Mouse (Mus musculus) megakaryocyte, adult 5-6 weeks (primary cell): ENCODE results near the gene Agfg2. TPM values are rescaled to one million over a fixed set of nuclear protein-coding genes. Genes with fewer than 3 reads are reported as not detected.
A peak's percentile ranks its signal among the peaks of the same experiment; 100 is the strongest.

Experiments used
- ATAC-seq: 2 replicates; pipeline ENCODE4 v1.8.0; 2016; ENCODE audit warnings: mild to moderate bottlenecking, inconsistent platforms; ENCODE audit not compliant: poor library complexity, severe bottlenecking
- total RNA-seq, 2 experiments: library from RNA; stranded (forward) in 1 of 2; stranded (reverse) in 1 of 2; fragments of 153-499, 151-499 nt in 1 of 2; fragments of 221-1000, 200-1000 nt in 1 of 2; gene quantifications; 2 replicates each; pipeline versions ENCODE4 v1.2.3 to v1.2.4; 2015 to 2017

Gene Agfg2
- total RNA-seq, 2 experiments from 2014 or later, result 18.3 to 19.3 TPM

- ATAC-seq, result no peak
Measured at GRCm38 (mm10) chr5:137683388-137684293, 885 bp downstream of the Agfg2 start.

- no peak for ATAC-seq
Measured at GRCm38 (mm10) chr5:137682526-137682925, 2.0 kb downstream of the Agfg2 start.

- no peak for ATAC-seq
Measured at GRCm38 (mm10) chr5:137679726-137680125, 4.8 kb downstream of the Agfg2 start.

- no peak for ATAC-seq
Measured at GRCm38 (mm10) chr5:137678736-137679135, 5.8 kb downstream of the Agfg2 start.

GRCm38 (mm10) chr5:137677859-137678258 lies 6.7 kb downstream of the Agfg2 start:
- ATAC-seq, result no peak

DNA sequence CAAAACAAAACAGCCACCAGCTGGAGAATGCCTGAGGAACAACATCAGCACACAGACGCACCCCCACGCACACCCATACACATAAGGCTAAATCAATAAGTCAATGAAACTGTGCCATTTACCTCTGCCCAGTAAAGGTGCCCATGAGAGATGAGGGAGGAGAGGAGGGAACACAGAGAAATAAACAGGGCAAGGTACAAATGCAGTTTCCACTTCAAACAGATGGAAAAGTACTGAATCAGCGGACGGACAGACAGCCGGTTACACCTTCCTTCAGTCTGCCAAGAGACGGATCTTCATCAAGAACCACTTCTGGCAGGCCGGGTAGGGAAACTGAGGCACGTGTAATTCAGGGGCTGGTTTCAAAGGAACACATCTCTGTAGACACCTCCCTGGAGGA lies 9.7 kb downstream of the Agfg2 start:
- no peak for ATAC-seq

DNA sequence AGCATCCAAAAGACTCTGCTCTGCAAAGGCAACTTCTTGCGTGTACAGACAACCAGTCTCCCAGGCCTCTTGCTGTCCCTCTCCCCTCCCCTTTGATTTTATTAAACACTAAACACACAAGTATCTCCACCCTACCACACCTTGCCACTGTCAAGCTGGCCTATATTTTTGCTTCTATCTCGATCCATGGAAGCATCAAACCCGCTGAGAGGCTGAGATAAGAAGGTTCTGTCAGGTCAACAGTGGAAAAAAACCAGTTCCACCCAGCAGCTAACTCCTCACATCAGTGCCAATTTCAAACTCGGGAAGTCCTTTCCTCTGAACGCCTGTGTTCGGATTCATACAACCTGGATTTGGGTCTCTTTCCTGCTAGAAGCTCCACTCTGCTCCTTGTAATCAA lies 11.5 kb downstream of the Agfg2 start:
- ATAC-seq, result no peak

DNA sequence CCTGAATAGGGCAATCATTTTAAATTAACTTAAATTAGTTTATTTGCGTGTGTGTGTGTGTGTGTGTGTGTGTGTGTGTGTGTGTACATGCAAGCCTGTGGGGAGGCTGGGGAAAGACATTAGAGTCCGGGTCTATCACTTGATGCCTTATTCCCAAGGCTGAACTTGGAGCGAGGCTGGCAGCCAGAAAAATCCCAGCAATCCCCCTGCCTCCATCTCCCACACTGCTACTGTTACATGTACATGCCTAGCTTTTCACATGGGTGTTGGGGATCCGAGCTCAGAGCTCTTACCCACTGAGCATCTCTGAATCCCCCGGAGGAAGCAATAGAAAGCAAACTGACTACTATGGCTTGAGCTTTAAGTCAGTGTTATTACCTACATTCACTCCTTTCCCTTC lies 12.2 kb downstream of the Agfg2 start:
- no peak for ATAC-seq

DNA sequence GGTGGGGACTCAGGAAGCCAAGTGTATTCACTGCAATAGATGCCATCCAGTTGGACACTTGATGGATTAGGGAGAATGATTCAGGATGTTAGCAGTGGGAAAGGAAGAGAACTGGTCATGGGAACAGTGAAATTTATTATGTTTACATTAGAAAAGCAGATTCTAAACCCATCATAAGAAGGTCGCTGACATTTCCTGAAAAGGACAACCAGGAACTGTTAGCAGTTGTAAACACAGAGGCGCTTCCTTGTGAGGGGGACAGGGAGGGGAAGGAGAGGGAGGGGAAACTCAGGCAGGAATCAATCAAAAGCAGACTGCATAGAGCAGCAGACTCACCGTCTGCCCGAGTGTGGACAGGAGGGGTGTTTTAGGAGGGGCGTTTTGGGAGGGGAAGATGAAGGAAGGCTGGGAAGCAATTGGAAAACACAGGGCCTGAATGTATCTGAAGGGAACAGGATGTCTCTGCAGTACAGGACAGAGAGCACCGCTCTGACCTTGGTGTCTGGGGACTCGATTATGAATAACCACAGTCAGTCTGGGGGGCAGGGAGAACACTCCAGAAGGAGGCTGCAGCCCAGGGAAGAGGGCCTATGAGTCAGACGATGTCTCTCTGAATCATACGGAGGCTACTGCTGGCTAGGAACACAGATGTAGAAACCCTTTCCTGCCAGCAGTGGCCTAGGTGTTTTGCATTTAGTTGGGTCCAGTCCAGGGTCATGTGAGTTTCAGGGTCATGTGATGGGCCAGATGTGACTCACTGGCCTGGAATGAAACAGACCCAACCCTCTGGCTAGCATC lies 12.9 kb downstream of the Agfg2 start:
- peak; percentile 38 for ATAC-seq

GRCm38 (mm10) chr5:137670240-137670639 lies 14.3 kb downstream of the Agfg2 start:
- ATAC-seq, result peak; percentile 67

GRCm38 (mm10) chr5:137668971-137669370 lies 15.6 kb downstream of the Agfg2 start:
- no peak for ATAC-seq

- ATAC-seq, result no peak
Measured at GRCm38 (mm10) chr5:137663057-137663456, 21.5 kb downstream of the Agfg2 start.

- ATAC-seq, result no peak
Measured at GRCm38 (mm10) chr5:137660064-137660688, 24.4 kb downstream of the Agfg2 start.

DNA sequence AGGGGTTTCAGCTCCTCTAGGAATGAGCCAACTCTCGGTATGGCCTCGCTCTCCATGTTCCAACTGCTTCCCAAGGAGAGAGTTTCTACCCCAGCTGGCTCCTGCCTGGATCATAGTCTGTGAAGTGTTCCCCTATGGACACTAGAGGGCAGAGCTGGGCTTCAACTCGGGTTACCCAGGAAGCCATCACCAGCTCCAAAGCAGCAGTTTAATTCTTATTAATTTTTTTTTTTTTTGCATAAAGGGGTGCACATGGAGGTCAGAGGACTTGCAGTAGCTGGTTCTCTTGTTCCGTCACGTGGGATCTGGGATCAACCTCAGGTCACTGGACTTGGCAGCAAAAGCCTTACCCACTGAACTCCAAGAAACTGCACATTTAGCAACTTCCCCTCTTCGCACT lies 27.5 kb downstream of the Agfg2 start:
- peak; percentile 70 for ATAC-seq

GRCm38 (mm10) chr5:137654746-137655145 lies 29.8 kb downstream of the Agfg2 start:
- peak; percentile 37 for ATAC-seq

GRCm38 (mm10) chr5:137653366-137653765 lies 31.2 kb downstream of the Agfg2 start:
- ATAC-seq, result no peak

DNA sequence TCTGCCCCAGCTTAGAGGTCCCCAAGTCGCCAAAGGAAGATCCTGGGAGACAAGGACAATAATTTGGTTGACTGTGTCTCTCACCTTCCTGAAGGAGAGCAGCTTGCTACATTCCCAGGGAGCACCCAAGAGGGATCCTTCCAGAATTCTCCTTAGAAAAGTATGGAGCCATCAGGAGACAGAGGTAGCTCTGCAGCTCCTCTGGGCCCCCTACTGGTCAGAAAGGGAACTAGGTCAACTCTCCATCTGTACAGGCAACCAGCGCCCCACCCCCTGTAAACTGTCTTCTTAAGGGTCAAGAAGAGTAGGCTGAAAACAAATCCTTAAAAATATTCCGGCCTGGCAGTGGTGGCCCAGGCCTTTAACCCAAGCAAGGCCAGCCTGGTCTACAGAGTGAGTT lies 32.1 kb downstream of the Agfg2 start:
- ATAC-seq, result peak; percentile 68

DNA sequence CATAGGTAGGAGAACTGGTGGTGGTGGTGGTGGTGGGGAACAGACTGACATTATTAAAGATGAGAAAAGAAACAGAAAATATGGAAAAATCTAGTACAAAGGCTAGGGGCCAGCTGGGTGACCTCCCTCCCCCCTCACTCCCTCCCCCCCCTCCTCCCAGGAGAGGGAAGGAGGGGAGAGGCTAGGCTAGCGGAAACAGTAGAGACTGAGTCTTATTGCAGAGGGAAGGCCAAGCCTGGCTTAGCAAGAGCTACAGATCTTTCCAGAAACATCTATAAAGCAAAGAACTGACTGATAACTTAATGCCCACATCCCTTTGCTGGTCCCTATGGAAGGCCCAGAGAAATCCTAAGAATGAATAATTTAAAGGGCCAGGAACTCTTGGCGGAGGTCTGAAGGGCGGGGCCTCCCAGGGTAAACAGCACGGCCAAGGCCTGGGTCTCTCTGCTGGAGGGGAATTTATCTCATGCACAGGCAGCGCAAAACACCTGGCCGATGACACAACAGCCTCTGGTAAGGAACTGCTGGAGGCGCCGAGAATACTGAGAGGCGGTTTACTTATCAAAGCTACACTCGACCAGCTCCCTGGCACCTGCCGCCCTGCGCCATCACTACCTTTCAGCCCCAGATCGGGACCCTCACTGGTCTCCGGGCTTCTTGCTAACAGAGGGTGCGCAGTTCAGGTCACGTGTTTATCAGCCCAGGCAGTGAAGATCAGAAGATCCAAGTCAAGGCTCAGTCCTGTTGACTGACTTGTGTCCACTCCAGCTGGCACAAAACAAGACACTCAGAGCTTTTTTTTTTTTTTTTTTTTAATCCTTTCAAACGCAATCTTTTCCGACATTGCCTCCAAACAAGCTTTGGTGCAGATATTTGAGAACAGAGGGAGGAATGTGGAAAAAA lies 34.6 kb downstream of the Agfg2 start:
- no peak for ATAC-seq

GRCm38 (mm10) chr5:137649251-137649650 lies 35.3 kb downstream of the Agfg2 start:
- no peak for ATAC-seq

DNA sequence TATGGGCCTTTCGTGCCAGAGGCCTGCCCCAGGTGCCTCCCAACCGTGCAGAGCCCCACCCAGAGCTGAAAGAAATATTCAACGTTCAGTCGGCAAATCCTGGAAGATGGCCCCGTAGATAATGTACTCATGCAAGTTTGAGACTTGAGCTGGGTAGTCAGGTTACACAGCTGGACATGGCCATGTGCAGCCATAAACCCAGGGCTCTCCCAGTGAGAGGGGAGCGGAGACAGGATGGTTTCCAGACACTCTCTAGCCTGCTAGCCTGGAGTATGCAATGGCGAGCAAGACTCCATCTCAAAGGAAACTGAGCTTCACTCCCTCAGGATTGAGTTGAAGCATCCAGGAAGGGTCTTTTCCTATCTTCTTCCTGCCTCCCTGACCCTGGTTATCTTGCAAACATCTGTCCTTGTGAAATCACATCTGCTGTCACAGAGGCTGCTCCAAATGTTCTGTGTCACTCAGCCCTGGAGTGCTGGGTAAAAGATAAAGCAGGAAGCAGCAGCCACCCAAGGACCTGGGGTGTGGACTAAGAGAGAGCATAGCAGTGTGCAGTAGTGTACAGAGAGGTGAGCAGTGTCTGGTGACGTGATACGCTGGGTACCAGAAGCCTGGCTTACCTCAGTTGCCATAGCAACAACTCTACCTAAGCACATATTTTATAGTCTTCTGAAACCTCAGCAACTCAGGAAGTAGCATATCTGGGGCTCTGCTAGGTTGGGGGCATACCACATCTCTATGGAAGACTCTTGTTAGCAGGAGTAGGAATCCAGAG lies 36.5 kb downstream of the Agfg2 start:
- ATAC-seq, result no peak
